Mouse (Mus musculus) hindbrain, embryonic 14.5 days (tissue): Measurements from ENCODE around the gene Polr2j. TPM values are rescaled to one million over a fixed set of nuclear protein-coding genes. Genes with fewer than 3 reads are reported as not detected.
A peak's percentile ranks its signal among the peaks of the same experiment; 100 is the strongest.

Source experiments
- ATAC-seq: fragments of 200-750 bp; cut with Nextera tagmentation; 2 replicates; pipeline ENCODE4 v1.8.0; 2017; ENCODE audit warnings: moderate number of reproducible peaks, mild to moderate bottlenecking, moderate TSS enrichment, moderate library complexity; ENCODE audit not compliant: low FRiP score
- DNase-seq: peaks from one replicate; pipeline ENCODE4 v3.0.0-alpha.2; 2015; ENCODE audit warnings: low spot score
- H3K27ac ChIP-seq: fragments of 300-500 bp; sonication (generic); 2 replicates; pipeline ENCODE4 v1.5.1; 2014; ENCODE audit warnings: mild to moderate bottlenecking, moderate library complexity
- H3K27me3 ChIP-seq: fragments of 300-500 bp; sonication (generic); 2 replicates; pipeline ENCODE4 v1.6.1; 2014; ENCODE audit warnings: mild to moderate bottlenecking, low read length, mixed read lengths; ENCODE audit not compliant: control insufficient read depth, insufficient read depth
- H3K36me3 ChIP-seq: fragments of 300-500 bp; sonication (generic); replicated peaks from 2 replicates; pipeline ENCODE4 v1.6.1; 2014; ENCODE audit not compliant: control insufficient read depth, insufficient read depth
- H3K4me1 ChIP-seq: fragments of 300-500 bp; sonication (generic); replicated peaks from 2 replicates; pipeline ENCODE4 v1.6.1; 2014; ENCODE audit warnings: antibody characterized with exemption, low read length, mixed read lengths; ENCODE audit not compliant: control insufficient read depth, insufficient read depth
- H3K4me2 ChIP-seq: fragments of 300-500 bp; sonication (generic); replicated peaks from 2 replicates; pipeline ENCODE4 v1.6.1; 2014; ENCODE audit warnings: mild to moderate bottlenecking, moderate library complexity
- H3K4me3 ChIP-seq: fragments of 300-500 bp; sonication (generic); replicated peaks from 2 replicates; pipeline ENCODE4 v1.5.1; 2014; ENCODE audit warnings: mild to moderate bottlenecking, low read length
- H3K9ac ChIP-seq: fragments of 300-500 bp; sonication (generic); 2 replicates; pipeline ENCODE4 v1.6.1; 2014
- H3K9me3 ChIP-seq: fragments of 300-500 bp; sonication (generic); 2 replicates; pipeline ENCODE4 v1.6.1; 2016; ENCODE audit warnings: low read length; ENCODE audit not compliant: control insufficient read depth
- WGBS: fragments of 180-500 bp; shearing (Covaris S2); extraction: QIAGEN DNeasy Blood & Tissue Kit; methylation state at CpG from one replicate; pipeline ENCODE4 v1.1.7; 2014; 5-methylcytosine and 5-hydroxymethylcytosine counted together
- polyA plus RNA-seq: library from polyadenylated mRNA; unstranded; fragments of >200 nt; fragmentation: Nextera tagmentation; extraction: Ambion mirVana; gene quantifications from 2 replicates; pipeline ENCODE4 v1.2.1, GENCODE M21; 2014

Polr2j gene
- polyA plus RNA-seq, 1 experiment from 2014 or later, result 235 TPM

GRCm38 (mm10) chr5:136136292-136136990 lies 20.0 kb downstream of the Polr2j start:
- Histone ChIP-seq H3K27ac (no peak overlapping the region), H3K4me3 (peak overlapping the region; percentile 78), H3K27me3 (no peaks in the 10 kb centered on the region), H3K4me2 (peak overlapping the region; percentile 80), H3K9me3 (no peaks in the 10 kb centered on the region), H3K9ac (peak overlapping the region; percentile 64), H3K4me1 (peaks cover 16% of the 10 kb centered on the region), H3K36me3 (peaks cover 47% of the 10 kb centered on the region)
- DNase-seq, result no peak
- 8% methylated on average over 20 of the region's 20 CpGs for WGBS
- ATAC-seq, result no peak

- no peaks in the 10 kb centered on the region for H3K27me3 ChIP-seq
- H3K4me3 ChIP-seq, result no peak overlapping the region
- H3K9me3 ChIP-seq, result no peaks in the 10 kb centered on the region
- DNase-seq (peak; percentile 47), ATAC-seq (no peak)
- H3K4me1 ChIP-seq, result peaks cover 16% of the 10 kb centered on the region
- no peak overlapping the region for H3K4me2 ChIP-seq
- H3K9ac ChIP-seq, result no peak overlapping the region
- WGBS, result 75% methylated on average over 13 of the region's 13 CpGs
- H3K36me3 ChIP-seq, result peaks cover 46% of the 10 kb centered on the region
- no peak overlapping the region for H3K27ac ChIP-seq
Measured at GRCm38 (mm10) chr5:136137658-136138274, 21.3 kb downstream of the Polr2j start.

- Histone ChIP-seq H3K9me3 (no peaks in the 10 kb centered on the region), H3K4me3 (no peak overlapping the region), H3K4me1 (peaks cover 16% of the 10 kb centered on the region), H3K9ac (no peak overlapping the region), H3K27ac (no peak overlapping the region), H3K27me3 (no peaks in the 10 kb centered on the region), H3K36me3 (peaks cover 34% of the 10 kb centered on the region), H3K4me2 (no peak overlapping the region)
- 93% methylated on average over 13 of the region's 13 CpGs for WGBS
- ATAC-seq, result no peak
- DNase-seq, result no peak
Measured at GRCm38 (mm10) chr5:136139393-136139792, 23.0 kb downstream of the Polr2j start.

GRCm38 (mm10) chr5:136140057-136140482 lies 23.6 kb downstream of the Polr2j start:
- no peak overlapping the region for H3K9ac ChIP-seq
- peaks cover 14% of the 10 kb centered on the region for H3K4me1 ChIP-seq
- H3K27me3 ChIP-seq, result no peaks in the 10 kb centered on the region
- H3K4me3 ChIP-seq, result no peak overlapping the region
- no peaks in the 10 kb centered on the region for H3K9me3 ChIP-seq
- H3K36me3 ChIP-seq, result peaks cover 34% of the 10 kb centered on the region
- H3K4me2 ChIP-seq, result no peak overlapping the region
- 94% methylated on average over 10 of the region's 10 CpGs for WGBS
- no peak overlapping the region for H3K27ac ChIP-seq
- DNase-seq (no peak), ATAC-seq (no peak)

DNA sequence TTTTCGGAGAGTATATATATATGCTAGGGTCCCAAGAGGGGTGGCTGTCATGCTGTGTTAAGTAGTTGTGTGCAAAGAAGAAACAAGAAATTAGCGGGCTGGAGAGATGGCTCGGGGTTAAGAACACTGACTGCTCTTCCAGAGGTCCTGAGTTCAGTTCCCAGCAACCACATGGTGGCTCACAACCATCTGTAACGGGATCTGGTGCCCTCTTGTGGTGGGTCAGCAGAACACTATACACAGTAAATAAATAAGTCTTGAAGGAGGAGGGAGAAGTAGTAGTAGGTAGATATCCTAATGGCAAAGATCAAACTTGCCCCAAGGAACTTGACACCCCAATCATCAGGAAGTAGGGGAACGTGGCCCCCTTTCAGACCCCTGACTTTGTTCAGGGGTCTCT lies 26.3 kb downstream of the Polr2j start:
- Histone ChIP-seq H3K9me3 (no peaks in the 10 kb centered on the region), H3K4me3 (no peak overlapping the region), H3K4me1 (no peaks in the 10 kb centered on the region), H3K4me2 (no peak overlapping the region), H3K27me3 (no peaks in the 10 kb centered on the region), H3K9ac (no peak overlapping the region), H3K27ac (no peak overlapping the region), H3K36me3 (peaks cover 34% of the 10 kb centered on the region)
- ATAC-seq (no peak), DNase-seq (no peak)
- 90% methylated on average over 5 of the region's 5 CpGs for WGBS

DNA sequence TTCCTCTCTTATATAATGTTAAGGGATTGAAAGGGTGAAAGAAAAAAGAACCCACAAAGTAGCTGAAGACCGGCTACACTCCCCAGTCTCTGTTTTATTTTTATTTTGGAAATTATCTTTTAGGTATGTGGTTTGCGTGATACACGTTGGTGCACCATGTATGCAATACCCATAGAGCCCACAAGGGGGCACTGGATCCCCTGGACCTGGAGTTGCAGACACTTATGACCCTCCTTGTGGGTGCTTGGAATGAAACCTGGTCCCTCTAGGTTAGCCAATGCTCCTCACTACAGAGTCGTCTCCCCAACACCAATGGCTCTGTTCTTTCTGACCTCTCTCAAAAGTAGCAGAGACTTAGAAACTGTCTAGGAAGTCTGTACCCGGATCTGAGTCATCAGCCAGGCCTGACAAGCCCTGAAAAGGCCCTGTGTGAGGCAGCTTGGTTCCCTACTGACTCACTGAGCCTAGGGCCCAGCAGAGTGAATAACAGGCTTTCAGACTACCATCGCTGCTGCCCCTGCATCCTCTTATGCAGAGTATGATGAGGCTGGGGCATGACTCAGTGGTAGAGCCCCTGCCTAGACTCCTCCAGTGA lies 26.8 kb downstream of the Polr2j start:
- 88% methylated on average over 6 of the region's 6 CpGs for WGBS
- H3K9me3 ChIP-seq, result no peaks in the 10 kb centered on the region
- H3K4me2 ChIP-seq, result no peak overlapping the region
- no peak overlapping the region for H3K9ac ChIP-seq
- H3K27ac ChIP-seq, result no peak overlapping the region
- ATAC-seq, result no peak
- no peak overlapping the region for H3K4me3 ChIP-seq
- DNase-seq, result no peak
- H3K4me1 ChIP-seq, result no peaks in the 10 kb centered on the region
- H3K27me3 ChIP-seq, result no peaks in the 10 kb centered on the region
- peaks cover 34% of the 10 kb centered on the region for H3K36me3 ChIP-seq

- Histone ChIP-seq H3K27ac (no peak overlapping the region), H3K4me1 (no peaks in the 10 kb centered on the region), H3K4me3 (no peak overlapping the region), H3K36me3 (peaks cover 28% of the 10 kb centered on the region), H3K27me3 (no peaks in the 10 kb centered on the region), H3K4me2 (no peak overlapping the region), H3K9ac (no peak overlapping the region), H3K9me3 (no peaks in the 10 kb centered on the region)
- ATAC-seq (no peak), DNase-seq (no peak)
- 83% methylated on average over 12 of the region's 12 CpGs for WGBS
Measured at GRCm38 (mm10) chr5:136144606-136145430, 28.4 kb downstream of the Polr2j start.

DNA sequence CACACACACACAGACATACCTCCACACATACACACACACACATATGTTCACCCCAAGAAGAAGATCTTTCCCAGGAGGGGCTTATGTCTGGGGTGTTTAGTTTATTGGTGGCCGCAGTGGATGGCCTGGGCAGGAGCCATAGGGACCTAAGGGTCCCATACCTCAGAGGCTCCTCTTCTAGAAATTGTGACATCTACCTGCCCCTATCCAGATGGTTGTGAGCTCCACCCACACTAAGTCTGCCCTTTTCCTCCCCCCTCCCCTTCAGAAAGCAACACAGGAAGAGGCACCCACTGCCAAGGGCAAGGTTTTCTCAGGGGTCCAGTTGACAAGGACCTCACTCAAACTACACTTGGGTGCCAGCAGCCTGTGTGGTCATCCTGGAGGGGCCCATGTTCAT lies 30.5 kb downstream of the Polr2j start:
- Histone ChIP-seq H3K9me3 (no peaks in the 10 kb centered on the region), H3K4me3 (no peak overlapping the region), H3K9ac (no peak overlapping the region), H3K4me2 (no peak overlapping the region), H3K27me3 (no peaks in the 10 kb centered on the region), H3K27ac (no peak overlapping the region), H3K36me3 (peaks cover 7% of the 10 kb centered on the region; the same call in 1 of the 2 replicates), H3K4me1 (no peaks in the 10 kb centered on the region)
- DNase-seq (no peak), ATAC-seq (no peak)
- WGBS, result 92% methylated on average over 1 of the region's 1 CpGs

GRCm38 (mm10) chr5:136147704-136148103 lies 31.3 kb downstream of the Polr2j start:
- no peak overlapping the region for H3K4me3 ChIP-seq
- WGBS, result 74% methylated on average over 8 of the region's 8 CpGs
- no peaks in the 10 kb centered on the region for H3K27me3 ChIP-seq
- no peaks in the 10 kb centered on the region for H3K4me1 ChIP-seq
- no peaks in the 10 kb centered on the region for H3K36me3 ChIP-seq
- no peak for ATAC-seq
- no peak overlapping the region for H3K27ac ChIP-seq
- no peaks in the 10 kb centered on the region for H3K9me3 ChIP-seq
- H3K9ac ChIP-seq, result no peak overlapping the region
- no peak for DNase-seq
- no peak overlapping the region for H3K4me2 ChIP-seq
